Mouse (Mus musculus): ENCODE measurements at regions not wholly inside any gene's neighbourhood (a gene's known extent, or its start where the extent isn't known, plus 50 kb on each side); places are given as distances from the start of the nearest gene placed in this dataset.
A peak's percentile ranks its signal among the peaks of the same experiment; 100 is the strongest.

- no peak for DNase-seq (ENCODE audit: low spot score)
These were observed 294.3 kb downstream of the Etv1 start for GRCm38 (mm10) chr12:39073289-39074022.

DNA sequence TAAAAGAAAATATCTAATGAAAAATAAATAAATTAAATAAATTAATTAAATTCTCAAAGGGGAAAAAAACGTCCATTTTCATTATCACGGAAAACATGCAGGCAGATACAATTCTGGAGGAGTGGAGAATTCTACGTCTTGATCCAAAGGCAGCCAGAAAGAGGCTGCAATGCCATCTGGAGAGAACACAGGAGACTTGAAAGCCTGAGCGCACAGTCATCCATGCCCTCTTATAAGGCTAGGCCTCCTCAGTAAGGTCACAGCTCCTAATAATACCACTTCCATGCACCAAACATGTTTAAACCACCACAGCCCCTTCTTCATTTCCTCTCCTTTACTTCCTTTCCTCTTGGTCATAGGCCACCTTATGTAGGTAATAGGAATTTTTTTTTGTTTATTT is 307.1 kb downstream of the Etv1 start:
- DNase-seq (ENCODE audit: low spot score): no peak

DNA sequence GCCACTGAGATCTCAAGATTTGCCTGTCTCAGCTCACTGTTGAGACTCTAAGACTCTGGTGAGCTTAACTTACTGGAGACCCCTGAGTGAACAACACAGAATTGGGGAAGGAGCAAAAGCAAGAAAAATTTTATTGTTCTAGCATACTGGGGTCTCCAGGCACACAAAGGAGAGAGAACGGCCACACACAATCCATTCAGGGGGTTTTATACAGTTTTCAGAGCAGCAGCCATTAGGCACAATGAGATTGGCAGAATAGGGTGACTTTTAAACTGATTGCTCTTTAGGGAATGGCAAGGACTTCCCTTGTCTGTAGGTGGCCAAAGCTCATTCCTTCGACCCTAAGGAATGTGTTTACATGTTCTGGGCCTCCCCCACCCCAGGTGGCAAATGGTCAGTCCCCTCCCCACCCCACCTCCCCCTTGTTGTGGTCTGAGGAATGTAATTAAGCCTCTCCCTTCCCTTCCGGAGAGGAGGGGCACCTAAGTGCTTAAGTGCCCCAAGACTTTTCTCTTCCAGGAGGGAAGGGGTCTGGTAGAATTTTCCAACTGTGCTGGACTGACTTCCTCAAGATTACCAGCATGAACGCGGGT is 315.6 kb downstream of the Etv1 start:
- no peak for DNase-seq (ENCODE audit: low spot score)

- DNase-seq (ENCODE audit: low spot score): no peak
These were observed 344.4 kb downstream of the Etv1 start for GRCm38 (mm10) chr12:39123391-39124095.

- no peak for DNase-seq (ENCODE audit: low spot score)
These were observed 375.5 kb downstream of the Etv1 start for GRCm38 (mm10) chr12:39154689-39155088.

GRCm38 (mm10) chr12:39176958-39177357 is 397.8 kb downstream of the Etv1 start:
- DNase-seq (ENCODE audit: low spot score): peak; percentile 16

DNA sequence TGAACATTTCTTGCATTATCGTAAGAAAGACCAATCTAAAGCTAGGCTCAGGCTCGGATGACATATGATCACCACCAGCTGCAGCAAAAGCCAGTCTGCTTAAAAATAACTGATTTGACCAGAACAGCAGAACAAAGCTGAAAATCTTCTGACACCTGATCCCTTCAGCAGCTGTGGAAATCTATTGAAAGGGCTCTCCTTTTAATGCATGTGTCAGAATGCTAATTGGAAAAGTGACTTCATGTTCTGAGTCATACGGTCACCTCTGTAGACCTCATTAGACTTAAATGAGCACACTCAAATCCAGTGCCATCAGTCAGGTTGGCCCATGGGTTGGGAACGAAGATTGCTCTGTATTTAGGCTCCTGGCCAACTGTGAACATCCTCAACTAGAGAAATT is 444.9 kb downstream of the Etv1 start:
- DNase-seq (ENCODE audit: low spot score): peak; percentile 19

DNA sequence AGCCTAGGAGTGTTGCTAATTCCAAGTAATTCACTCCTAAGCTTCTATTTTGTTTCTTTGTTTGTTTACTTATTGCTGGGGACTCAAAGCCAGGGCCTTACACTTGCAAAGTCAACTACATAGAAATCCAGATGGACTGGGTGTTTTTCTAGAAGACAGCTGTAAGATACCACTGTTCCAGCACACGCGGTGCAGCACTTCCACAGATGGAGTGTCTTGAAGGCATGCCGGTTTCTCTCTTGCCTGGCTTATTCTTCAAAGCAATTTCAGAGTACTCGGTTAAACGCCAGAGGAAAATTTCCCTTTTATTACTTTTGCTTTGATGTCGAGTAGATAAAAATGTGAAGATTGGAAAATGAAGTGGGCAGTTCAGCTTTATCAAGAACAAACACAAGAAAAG is 477.4 kb downstream of the Etv1 start:
- no peak for DNase-seq (ENCODE audit: low spot score)

DNA sequence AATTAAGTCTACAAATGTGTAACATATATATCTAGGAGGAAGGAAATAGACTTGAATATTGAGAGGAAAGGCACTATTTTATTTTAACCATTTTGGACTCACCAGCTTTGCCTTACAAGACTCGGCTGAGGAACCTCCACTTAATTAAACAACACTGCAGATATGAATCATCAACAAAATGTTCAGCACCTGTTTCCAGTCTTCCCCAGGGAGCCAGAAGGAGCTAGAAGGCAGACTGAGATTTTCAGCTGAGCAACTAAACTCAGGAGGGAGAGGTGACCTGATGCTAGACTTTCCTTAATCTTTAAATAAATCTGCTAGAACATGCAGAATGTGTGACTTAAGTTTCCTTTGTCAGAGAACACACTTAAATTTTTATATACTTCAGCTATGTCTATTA is 478.4 kb downstream of the Etv1 start:
- DNase-seq (ENCODE audit: low spot score): no peak

GRCm38 (mm10) chr12:39289676-39290075 is 510.5 kb downstream of the Etv1 start:
- no peak for DNase-seq (ENCODE audit: low spot score)

GRCm38 (mm10) chr12:39301351-39302212 is 522.4 kb downstream of the Etv1 start:
- peak; percentile 56 for DNase-seq (ENCODE audit: low spot score)

GRCm38 (mm10) chr12:39302213-39302591 is 523.0 kb downstream of the Etv1 start:
- no peak for DNase-seq (ENCODE audit: low spot score)

GRCm38 (mm10) chr12:39307746-39308145 is 528.6 kb downstream of the Etv1 start:
- no peak for DNase-seq (ENCODE audit: low spot score)

- no peak for DNase-seq (ENCODE audit: low spot score)
These were observed 530.7 kb downstream of the Etv1 start for GRCm38 (mm10) chr12:39309905-39310304.

DNA sequence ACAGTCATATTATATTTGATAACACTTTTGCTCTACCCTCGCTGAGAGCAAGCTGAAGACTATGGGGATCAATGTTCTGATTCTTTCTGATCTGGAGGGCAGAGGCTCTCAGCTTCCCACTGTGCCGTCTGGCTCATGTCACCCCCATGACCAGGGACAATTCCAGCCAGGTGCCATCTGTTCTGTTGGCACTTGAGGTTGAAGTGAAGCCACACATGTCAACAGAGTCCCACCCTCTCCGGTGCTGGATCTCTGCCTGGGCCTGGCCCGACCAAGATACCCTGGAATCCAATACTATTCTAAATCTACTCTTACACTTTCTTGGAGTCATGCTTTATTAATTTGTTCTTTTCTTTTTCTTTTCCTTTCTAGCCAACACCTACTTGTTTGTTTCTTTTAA is 538.0 kb downstream of the Etv1 start:
- DNase-seq (ENCODE audit: low spot score): no peak

DNA sequence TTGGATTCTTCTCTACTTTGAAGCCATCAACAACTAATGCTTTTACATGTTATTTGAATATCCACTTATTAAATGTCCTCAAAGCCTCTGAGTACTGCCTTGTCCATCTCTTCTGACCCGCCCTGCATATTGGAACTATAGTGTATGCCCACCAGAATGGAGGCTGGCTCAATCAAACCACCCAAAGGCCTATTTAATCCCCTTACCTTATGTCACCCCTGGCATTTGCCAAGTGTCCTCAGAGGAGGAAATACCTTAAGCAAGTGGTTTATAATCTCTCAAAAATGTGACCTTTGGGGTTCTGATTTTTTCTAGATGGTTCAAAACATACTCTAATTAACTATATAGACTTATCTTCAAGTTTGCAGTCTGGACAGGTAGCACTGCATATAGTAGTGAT is 542.3 kb downstream of the Etv1 start:
- no peak for DNase-seq (ENCODE audit: low spot score)

- no peak for DNase-seq (ENCODE audit: low spot score)
These were observed 547.0 kb downstream of the Etv1 start for GRCm38 (mm10) chr12:39326157-39326556.

GRCm38 (mm10) chr12:39326668-39327299 is 547.6 kb downstream of the Etv1 start:
- DNase-seq (ENCODE audit: low spot score): no peak

DNA sequence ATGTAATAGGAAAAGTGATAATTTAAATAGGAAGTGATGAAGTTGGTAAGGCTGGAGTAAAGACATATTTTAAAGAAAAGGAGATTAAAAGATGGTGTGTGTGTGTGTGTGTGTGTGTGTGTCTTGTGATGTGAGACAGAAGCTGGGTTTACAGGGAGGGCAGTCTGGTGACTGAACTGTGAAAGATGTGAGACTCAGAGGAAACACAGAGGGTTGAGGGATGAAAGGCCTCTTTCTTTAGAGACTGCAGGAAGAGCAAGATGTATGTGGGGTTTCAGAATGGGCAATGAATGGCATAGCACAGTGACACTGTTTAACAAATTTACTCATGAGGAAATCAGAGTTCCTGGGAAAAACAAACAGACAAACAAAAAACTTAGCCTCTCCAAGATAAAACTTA is 549.2 kb downstream of the Etv1 start:
- DNase-seq (ENCODE audit: low spot score): no peak

DNA sequence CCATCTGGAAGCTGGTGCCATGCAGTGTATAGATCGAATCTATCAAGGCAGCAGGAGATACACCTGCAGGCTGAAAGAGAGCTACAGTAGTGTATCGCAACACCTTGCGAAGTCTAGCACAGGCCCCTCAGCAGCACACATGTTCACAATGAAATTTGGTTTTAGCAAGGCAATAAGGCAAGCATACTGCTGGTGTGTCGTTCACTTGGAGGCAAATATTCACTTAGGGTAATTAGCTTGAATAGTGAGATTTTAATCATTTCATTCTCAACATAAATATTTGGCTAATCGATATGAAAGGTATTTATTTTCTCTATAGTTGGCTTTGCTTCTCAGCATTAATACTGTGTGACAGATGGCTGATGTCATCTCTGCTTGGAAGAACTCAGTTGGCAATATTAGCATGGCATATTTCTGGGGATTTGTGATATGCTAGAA is 559.9 kb downstream of the Etv1 start:
- DNase-seq (ENCODE audit: low spot score): no peak

DNA sequence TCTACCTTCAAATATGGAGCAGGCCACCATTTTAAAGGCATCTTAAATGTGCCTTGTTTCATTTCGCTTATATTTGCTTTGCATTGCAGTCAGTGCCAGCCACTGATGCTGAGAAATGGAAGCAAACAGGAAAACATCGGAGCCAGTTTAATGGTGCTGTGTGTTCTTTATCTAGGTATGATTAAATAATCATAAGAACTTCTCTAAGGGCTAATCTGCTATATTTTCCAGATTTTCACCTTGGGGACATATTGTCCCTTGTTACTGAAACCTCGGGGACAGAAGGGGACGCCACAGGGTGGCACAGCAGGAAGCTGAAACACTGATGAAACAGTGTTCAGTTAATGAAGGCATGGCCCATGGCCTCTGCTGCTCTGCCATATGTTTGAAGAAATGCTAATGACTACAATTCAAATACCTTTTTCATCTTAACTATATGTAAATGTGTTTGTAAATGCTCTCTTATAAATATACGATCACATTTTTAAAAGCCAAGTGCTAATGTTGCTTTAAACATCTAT is 562.6 kb downstream of the Etv1 start:
- DNase-seq (ENCODE audit: low spot score): no peak

GRCm38 (mm10) chr12:39342327-39342726 is 563.1 kb downstream of the Etv1 start:
- DNase-seq (ENCODE audit: low spot score): no peak
